Mouse (Mus musculus): Measurements from ENCODE around the gene Dnajc22. TPM values are rescaled to one million over a fixed set of nuclear protein-coding genes. Genes with fewer than 3 reads are reported as not detected.

Gene Dnajc22
- polyA plus RNA-seq, 1 experiment, result not detected

- TF ChIP-seq GATA1 (IDR thresholded peaks at IDR 0.05; ENCODE audit: low read length), result no peak
Measured at GRCm38 (mm10) chr15:99098493-99098861, 5.5 kb downstream of the Dnajc22 start.

- no peak for TF ChIP-seq GATA1 (IDR thresholded peaks at IDR 0.05; ENCODE audit: low read length)
Measured at GRCm38 (mm10) chr15:99099139-99099556, 6.2 kb downstream of the Dnajc22 start.

- no peak for TF ChIP-seq GATA1 (IDR thresholded peaks at IDR 0.05; ENCODE audit: low read length)
Measured at GRCm38 (mm10) chr15:99099984-99100383, 7.0 kb downstream of the Dnajc22 start.

GRCm38 (mm10) chr15:99105238-99105637 is 12.3 kb downstream of the Dnajc22 start:
- TF ChIP-seq GATA1 (IDR thresholded peaks at IDR 0.05; ENCODE audit: low read length), result no peak

GRCm38 (mm10) chr15:99107866-99108265 is 14.9 kb downstream of the Dnajc22 start:
- no peak for TF ChIP-seq GATA1 (IDR thresholded peaks at IDR 0.05; ENCODE audit: low read length)

GRCm38 (mm10) chr15:99111139-99111538 is 18.2 kb downstream of the Dnajc22 start:
- no peak for TF ChIP-seq GATA1 (IDR thresholded peaks at IDR 0.05; ENCODE audit: low read length)

- no peak for TF ChIP-seq GATA1 (IDR thresholded peaks at IDR 0.05; ENCODE audit: low read length)
Measured at GRCm38 (mm10) chr15:99111809-99112208, 18.8 kb downstream of the Dnajc22 start.

- TF ChIP-seq GATA1 (IDR thresholded peaks at IDR 0.05; ENCODE audit: low read length), result no peak
Measured at GRCm38 (mm10) chr15:99112843-99113395, 19.9 kb downstream of the Dnajc22 start.

- TF ChIP-seq GATA1 (IDR thresholded peaks at IDR 0.05; ENCODE audit: low read length), result no peak
Measured at GRCm38 (mm10) chr15:99113396-99113975, 20.5 kb downstream of the Dnajc22 start.

- no peak for TF ChIP-seq GATA1 (IDR thresholded peaks at IDR 0.05; ENCODE audit: low read length)
Measured at GRCm38 (mm10) chr15:99114312-99115064, 21.5 kb downstream of the Dnajc22 start.

GRCm38 (mm10) chr15:99115065-99115423 is 22.1 kb downstream of the Dnajc22 start:
- no peak for TF ChIP-seq GATA1 (IDR thresholded peaks at IDR 0.05; ENCODE audit: low read length)

- TF ChIP-seq GATA1 (IDR thresholded peaks at IDR 0.05; ENCODE audit: low read length), result no peak
Measured at GRCm38 (mm10) chr15:99116539-99116938, 23.6 kb downstream of the Dnajc22 start.

GRCm38 (mm10) chr15:99120814-99121213 is 27.8 kb downstream of the Dnajc22 start:
- no peak for TF ChIP-seq GATA1 (IDR thresholded peaks at IDR 0.05; ENCODE audit: low read length)

GRCm38 (mm10) chr15:99122642-99123041 is 29.7 kb downstream of the Dnajc22 start:
- TF ChIP-seq GATA1 (IDR thresholded peaks at IDR 0.05; ENCODE audit: low read length), result no peak

GRCm38 (mm10) chr15:99125711-99126080 is 32.7 kb downstream of the Dnajc22 start, which contains the start of gene Spats2:
Gene Spats2 (plus strand): TSS chr15:99125916.
- no peak for TF ChIP-seq GATA1 (IDR thresholded peaks at IDR 0.05; ENCODE audit: low read length)

GRCm38 (mm10) chr15:99126081-99126815 is 33.3 kb downstream of the Dnajc22 start:
- no peak for TF ChIP-seq GATA1 (IDR thresholded peaks at IDR 0.05; ENCODE audit: low read length)
